Mouse (Mus musculus): ENCODE measurements at regions not wholly inside any gene's neighbourhood (a gene's known extent, or its start where the extent isn't known, plus 50 kb on each side); places are given as distances from the start of the nearest gene placed in this dataset.
A peak's percentile ranks its signal among the peaks of the same experiment; 100 is the strongest.
"Not testable (repeated sequence)": the region's sequence is repeated elsewhere in the genome, so short reads cannot be mapped to it uniquely, and the experiment has no call there.

DNA sequence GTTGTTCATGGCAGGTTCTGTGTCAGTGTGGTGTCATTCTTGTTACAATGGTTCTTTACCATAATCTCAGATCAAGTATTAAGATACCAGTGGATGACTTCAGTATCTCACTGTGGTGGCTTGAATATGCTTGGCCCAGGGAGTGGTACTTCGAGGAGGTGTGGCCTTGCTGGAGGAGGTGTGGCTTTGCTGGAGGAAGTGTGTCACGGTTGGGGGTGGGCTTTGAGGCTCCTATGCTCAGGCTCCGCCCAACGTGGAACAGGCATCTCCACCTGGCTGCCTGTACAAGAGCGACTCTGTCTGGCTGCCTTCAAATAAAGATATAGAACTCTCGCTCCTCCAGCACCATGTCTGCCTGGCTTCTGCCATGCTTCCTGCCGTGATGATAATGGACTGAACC, 63.6 kb downstream of the Cd2 start:
- peak; percentile 19 for DNase-seq (ENCODE audit: low spot score)

DNA sequence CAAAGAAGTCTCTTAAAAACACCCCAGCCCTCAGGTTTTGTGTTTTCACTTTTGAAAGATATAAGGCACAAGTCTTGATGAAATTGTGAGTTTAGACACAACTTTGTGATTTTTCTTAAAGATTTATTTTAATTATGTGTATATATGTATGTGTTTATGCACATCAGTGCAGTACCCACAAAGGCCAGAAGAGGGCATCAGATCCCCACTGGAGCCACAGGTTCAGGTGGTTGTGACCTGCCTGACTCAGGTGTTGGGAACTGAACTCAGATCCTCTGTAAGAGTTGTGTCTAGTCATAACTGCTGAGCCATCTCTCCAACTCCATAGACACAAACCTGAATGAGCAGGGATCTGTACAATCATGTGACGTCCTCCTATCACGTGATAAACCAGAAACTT, 67.8 kb downstream of the Cd2 start:
- no peak for DNase-seq (ENCODE audit: low spot score)

DNA sequence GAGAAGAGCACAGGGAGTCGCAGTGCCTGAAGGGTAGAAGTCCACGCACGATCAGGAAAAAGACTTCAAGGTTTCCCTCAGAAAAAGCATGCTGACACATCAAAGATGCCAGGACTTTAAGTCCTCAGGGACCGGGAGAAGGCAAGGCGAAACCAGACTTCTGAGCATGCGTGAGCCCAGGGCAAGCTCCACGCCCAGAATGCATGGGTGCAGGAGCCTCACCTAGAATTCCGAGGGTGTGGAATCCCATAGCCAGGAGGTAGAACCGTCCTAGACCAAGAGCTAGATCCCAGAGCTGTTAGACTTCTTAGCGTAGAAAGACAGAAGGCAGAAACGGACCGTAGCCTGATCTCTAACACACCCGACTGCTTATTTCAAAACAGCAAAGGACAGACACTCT, 71.0 kb downstream of the Cd2 start:
- DNase-seq (ENCODE audit: low spot score) = no peak

DNA sequence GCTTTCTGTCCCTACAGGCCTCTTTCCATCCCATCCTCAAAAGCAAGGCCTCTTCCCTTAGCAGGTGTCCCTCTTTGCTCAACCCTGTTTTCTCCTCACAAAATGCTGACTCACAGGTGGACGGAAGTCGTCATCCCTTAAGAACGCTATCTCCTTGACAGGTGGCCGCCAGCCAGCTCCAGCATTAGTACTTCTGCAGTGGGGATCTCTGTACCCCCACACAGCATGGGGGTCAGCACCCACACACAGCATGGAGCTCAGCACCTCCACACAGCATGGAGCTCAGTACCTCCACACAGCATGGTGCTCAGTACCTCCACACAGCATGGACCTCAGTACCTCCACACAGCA, 74.6 kb downstream of the Cd2 start:
- no peak for DNase-seq (ENCODE audit: low spot score)

DNA sequence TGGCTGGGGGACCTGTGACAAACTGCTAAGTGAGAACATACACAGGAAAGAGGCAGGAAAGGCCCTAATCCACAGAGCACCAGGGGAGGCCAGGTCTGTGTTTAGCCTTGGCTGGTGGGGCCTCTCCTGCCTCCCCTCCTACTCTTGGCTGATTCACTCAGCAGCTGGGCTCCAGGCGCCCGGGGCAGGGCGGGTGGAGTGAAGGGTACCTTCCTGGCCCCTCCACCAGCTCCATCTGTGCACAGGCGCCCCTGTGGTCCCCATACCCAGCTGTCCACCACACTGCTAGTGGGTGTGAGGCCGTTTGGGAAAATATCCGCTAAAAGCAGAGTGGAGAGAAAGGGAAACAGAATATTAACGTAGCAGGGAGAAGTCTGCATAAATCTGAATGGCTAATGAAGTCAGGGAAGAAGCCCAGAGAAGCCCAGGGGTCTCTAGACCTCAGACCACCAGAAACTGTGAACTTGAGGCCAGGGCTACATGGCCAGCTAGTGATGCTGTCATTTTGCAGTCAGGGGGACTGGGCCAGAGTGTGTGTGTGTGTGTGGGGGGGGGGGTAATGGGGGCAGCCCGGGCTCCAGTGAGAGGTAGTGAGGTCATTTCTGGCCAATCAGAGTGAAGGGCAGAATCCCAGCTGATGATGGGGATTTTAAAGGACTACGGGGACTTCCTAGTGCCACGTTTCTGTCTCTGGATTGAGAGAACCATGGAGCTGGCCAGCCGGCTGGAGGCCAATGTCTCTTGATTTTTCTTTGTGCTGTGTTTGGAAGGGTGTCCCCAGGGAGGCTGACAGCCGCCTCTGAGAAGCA, 75.1 kb downstream of the Cd2 start:
- peak; percentile 24 for DNase-seq (ENCODE audit: low spot score)

DNA sequence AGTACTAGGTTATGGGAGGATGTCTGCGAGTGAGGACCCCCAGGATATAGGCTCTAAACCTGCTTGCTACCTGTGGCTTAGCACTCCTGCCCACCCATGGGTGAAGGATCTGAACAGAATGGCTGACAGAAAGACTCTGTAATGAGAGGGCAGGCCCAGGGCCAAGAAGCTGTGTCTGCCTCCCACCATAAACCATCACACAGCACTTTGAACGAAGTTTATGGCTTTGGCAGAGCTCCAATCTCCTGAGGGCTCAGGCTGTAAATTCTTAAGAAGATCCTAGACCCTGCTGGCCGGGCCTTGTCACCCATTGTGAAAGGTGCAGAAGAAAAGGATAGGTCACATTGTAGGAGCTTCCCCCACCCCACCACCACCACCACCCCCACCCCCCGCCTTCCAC, 75.8 kb downstream of the Cd2 start:
- DNase-seq (ENCODE audit: low spot score) = no peak

DNA sequence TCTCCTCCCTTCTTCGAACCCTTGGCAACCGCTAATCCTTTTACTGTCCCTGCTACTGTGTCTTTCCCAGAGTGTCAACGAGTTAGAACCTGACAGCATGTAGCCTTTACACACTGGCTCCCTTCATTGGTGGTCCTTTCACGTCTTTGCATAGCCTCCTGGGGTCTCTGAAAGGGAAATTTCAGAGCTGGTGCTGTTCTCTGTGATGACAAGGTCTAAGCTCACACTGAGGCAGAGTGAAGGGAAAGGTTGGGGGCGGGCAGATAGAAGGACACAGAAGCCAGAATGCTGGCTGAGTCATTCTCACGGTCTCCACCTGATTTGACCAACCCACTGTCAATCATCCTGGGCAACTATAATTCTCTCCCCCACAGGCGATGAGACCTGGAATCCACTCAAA, 78.2 kb downstream of the Cd2 start:
- DNase-seq (ENCODE audit: low spot score) = no peak

DNA sequence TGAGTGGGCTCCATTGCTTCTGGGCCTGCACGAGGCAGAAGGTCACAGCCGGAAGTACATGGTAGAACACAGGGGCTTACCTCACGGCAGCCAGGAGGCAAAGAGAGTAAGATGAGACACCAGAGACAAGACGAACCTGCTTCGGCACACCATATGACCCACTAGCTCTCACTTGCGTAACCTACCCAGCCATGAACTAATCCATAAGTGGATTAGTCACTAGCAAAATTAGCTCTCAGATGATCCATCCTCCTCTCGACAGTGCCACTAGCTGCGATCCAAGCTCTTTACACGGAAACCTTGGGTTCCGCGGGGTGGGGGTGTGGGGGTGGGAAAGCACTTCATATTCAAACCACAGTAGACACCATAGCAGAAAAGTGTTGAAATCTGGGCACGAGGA, 79.0 kb downstream of the Cd2 start:
- no peak for DNase-seq (ENCODE audit: low spot score)

DNA sequence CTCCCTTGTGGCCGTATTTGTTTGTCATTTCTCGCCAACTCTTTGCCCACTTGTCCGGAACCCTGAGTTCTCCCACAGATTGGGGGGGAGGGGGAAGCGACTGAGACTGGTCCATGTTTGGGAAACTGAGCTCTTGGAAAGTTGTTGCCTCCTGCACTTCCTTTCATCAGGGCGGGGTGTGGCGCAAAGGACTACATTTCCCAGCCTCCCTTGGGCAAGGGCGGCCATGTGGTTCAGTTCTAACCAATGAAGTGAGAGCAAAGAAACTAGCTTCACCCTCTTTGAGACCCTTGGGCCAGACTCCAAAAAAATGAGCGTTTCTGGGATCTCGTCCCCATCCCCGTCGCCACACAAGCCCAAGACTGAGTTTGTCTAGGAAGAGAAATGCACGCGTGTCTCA, 81.6 kb downstream of the Cd2 start:
- not testable (repeated sequence) for DNase-seq (ENCODE audit: low spot score)

DNA sequence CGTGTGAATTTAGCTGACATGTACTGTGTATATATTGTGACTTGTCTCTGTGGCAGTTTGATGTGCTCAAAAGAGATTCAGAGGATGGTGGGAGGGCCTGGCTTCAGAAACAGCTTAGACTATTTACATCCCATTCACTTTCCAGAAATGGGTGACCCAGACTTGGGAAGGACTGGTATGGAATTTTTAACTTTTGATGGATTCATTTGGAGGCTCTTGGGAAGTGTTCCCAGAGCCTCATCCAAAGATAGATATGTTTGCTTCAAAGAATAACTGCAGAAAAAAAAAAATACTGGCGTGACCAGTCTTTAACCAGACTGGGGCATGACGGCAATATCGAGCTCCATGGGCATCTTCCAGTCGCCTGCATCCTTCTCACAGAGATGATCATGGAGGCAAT, 84.6 kb upstream of the Ptgfrn start:
- DNase-seq (ENCODE audit: low spot score) = no peak

DNA sequence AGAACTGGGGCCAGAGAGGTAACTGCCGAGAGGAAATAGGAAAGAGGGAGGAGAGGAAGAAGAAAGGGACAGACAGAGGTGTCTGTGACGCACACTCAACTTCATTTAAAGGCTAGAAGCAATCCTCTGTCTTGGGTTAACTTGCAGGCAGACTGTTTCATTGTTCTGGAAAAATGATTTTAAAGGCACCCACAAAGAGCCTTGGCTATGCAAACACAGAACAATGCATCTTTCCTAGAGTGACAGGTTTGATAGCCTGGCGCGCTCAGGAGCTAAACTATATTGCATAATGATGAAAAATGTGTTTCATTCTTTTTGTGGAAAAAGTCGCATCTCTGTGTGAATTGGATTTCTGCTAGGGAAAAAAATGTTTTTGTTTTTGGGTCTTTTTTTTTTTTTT, 84.2 kb upstream of the Ptgfrn start:
- no peak for DNase-seq (ENCODE audit: low spot score)

DNA sequence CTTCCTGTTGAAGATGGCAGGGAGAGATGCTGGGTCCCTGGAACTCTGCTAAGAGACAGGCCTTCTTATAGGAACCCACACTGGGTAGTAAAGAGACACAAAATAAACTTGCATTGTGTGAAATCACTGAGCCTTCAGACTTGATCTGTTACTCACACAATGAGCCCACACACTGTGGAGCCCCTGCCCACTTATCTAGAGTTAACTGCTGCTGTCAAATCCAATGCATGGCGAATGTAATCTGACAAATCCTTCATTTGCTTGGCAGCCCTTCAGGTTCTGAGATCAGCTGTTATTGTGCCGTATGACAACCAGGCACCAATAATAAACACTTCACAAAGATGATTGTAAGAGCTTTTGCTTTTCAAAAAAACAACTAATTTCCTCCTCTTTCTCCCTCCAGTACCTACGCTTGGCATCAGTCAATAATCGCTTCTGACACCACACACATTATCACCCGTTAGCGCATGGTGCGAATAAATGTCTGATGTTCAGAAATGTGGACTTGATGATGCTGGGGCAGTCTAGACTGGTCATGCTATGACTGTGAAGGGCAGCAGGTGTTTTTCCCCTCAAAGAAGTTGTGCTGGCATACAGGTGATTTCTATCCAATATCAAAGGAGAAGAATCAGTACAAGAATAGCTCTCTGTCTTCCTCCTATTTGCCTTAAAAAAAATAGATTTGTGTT, 81.4 kb upstream of the Ptgfrn start:
- DNase-seq (ENCODE audit: low spot score) = no peak

DNA sequence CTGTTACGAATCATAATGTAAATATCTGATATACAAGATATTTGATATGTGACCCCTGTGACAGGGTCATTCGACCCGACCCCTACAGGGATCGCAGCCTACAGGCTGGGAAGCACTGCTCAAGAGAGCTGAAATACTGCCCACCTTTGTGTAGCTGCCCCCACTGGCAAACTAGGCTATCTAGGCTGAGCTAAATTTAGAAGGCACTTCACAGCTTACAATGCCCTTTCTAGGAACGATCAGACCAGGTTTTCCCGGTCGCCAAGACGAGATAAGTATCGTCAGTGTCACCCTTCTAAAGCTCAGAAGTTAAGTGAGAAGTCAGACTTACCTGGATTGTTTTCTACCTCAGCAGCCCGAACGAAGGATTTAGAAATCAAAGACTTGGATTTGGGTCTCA, 71.9 kb upstream of the Ptgfrn start:
- DNase-seq (ENCODE audit: low spot score) = no peak

DNA sequence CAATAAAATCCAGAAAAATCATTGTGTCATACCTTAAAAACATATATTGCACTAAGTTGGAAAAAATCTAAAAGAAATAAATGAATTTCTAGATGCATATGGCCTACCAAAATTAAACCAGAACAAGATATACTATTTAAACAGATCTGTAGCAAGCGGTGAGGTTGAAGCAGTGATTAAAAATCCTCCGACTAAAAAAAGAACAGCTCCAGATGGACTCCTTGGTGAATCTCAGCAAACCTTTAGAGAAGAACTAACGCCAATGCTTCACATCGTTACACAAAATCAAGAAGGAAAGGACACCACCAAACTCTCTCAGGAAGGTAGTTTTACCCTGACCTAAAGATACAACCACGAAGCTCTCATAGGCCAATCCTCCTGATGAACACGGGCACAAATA, 63.9 kb upstream of the Ptgfrn start:
- no peak for DNase-seq (ENCODE audit: low spot score)

DNA sequence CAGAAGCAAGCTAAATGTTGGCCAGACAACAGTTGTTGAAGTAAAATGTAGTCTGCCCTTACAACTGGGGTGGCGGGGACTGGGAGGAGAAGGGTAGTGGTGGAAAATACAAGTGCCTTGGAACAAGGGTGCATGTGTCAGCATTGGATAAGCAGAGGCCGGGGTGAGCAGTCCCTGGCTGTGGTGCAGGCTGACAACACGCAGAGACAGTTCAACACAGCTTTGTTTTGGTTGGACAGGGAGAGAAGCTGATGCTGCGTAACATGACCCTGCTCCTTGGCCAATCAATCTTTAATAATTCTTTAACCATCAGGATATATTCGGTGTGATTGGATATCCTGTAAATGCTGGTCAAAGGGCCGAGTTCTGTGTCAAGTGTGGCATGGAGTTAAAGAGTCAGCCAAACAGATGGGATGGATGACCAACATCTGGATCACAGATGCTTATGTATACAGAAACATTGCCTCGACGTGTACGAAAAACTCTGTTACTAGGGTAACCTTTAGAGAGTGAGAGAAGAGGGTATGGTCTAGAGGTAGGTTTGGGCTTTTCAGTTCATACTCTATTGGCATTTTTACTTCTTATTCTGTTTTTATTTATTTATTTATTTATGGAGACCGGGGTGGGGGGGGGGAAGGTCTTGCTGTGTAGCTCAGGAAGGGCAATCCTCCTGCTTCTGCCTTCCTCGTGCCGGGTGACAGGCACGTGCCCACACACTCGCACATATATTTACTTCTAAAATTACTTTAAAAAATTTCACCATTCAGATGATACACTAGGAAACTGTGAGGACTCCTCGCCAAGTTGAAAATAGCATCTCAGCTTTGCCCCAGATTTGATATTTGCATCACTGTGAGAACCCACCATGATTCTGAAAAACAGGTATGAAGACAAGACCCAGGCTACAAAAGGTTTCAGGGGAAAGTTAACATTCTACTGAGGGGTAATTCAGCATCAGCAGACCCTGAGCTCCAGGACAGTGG, 60.2 kb upstream of the Ptgfrn start:
- no peak for DNase-seq (ENCODE audit: low spot score)

DNA sequence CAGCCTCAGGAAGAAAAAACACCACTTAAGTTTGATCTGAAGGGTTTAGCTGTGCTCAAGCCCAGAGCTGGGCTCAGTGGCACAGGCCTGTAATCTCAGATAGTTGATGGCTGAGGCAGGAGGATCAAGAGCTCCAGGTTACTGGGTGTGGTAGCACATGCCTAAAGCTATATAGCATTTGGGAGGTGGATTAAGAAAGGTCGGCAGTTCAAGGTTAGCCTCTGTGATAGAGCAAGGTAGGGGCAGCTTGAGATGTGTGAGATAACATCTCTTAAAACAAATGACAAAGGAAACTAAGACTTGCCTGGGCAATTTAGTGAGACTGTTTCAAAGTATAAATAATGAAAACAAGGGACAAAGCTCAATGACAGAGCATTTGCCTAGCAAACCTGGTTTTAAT, 56.9 kb upstream of the Ptgfrn start:
- no peak for DNase-seq (ENCODE audit: low spot score)

DNA sequence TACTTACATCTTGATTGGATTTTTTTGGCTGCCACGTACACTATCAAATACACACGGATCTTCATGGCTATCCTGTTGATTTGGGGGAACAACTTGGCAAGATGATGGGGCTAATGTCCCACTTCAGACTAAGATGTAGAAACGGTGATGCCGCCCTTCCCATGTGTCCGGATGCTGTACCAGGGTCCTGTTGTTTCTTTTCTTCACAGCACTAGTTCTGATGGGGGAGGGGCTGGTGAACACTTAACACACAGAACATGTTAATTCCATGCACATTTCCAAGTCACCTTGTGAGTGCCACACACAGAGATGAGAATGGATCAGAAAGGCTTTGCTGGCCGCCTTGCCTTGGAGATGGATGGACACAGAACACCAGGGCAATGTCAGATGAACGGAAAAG, 56.5 kb upstream of the Ptgfrn start:
- no peak for DNase-seq (ENCODE audit: low spot score)

DNA sequence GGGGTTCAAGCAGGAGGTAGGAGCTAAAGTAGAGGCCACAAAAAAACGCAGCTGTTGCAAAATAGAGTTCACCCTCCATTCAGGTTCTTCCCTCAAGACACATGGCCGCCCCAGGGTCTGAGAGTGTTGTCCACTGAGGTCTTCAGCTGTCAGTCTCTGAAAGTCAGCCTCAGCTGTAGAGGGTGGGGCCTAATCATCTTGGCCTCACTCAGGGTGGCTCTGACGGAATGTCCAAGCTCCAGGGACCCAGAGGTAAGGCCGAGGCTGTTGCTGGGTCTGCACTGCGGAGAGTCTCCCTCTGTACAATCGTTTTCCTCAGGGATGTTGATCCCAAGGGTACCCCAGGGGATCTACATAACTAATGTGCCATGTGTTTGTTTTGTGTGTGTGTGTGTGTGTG, 55.2 kb upstream of the Ptgfrn start:
- DNase-seq (ENCODE audit: low spot score) = no peak

DNA sequence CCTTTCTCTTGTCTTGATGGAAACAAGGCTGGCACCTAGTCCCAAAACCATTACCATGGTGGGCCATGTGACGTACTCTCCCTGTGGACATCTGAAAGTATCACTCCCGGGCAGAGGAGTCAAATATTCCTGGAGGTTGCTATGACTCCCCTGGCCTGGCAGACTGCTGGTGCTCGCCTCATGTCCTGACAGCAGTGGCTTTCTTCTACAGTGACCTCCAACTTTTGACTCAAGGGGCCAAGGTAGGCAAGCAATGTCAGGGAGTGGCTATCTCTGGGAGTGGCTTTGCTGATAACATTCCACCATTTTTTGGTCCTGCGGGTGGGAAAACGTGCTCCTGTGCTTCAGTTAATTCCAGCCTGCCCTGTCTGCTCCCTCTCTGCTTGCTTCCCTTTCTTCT, 54.7 kb upstream of the Ptgfrn start:
- DNase-seq (ENCODE audit: low spot score) = no peak

DNA sequence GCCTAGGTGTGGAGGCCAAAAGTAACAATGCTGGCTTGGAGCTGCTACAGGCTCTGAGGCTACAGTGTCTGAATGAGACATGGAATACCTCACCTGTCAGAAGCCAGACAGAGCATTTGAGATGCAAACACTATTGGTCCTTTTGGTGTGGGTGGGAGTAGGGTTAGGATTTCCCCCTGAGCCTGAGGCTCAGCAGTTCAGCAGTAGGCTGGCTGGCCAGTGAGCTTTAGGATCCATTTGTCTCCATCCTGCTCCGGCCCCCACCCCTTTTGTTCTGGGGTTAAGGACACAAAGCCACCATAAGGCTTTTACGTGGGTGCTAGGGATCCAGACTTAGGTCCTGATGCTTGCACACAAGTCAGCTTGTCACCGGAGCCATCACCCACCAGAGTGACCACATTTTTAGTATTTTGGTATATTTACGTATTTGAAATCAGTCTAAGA, 53.9 kb upstream of the Ptgfrn start:
- no peak for DNase-seq (ENCODE audit: low spot score)

DNA sequence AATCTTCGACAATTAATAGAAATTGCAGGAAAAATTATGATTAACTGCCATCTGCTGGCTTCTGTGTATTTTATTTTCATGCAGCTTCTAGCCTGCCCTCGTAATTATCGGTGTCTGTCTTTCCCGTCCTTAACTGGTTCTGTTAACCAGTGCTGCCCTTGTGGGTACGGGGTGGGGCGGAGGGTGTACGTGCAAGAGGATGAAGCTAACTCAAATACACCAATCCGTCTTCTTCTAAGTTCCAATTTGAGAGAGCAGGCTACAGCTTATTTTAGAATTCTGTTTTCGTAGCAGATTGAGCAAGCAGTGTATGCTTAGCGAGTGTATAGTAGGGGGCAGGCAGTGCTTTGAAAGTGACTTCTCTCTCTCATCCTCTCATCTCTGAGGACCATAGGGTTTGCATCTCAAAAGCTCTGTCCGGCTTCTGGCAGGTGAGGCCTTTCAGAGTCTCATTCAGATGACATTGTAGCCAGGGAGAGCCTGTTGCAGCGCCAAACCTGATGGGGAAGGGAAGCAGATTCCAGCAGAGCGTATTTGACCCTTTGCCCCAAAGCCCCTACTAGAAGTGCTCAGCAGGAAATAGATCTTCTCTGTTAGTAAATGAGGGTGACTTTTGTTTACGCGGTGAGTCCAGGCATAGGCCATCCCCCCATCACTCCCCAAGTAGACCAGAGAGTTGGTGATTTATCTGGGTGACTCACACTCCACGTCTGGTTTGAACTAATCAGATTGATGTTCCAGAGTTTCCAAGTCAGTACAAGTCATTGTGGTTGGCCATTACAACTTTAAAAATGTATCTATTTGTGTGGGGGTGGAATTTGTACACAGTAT, 53.3 kb upstream of the Ptgfrn start:
- no peak for DNase-seq (ENCODE audit: low spot score)

All from thymus, postnatal 0 days (tissue).